Mouse (Mus musculus) ES-Bruce4 (cell line): ENCODE measurements around the gene Ppara. TPM values are rescaled to one million over a fixed set of nuclear protein-coding genes. Genes with fewer than 3 reads are reported as not detected.

Experiments used
- H3K27ac ChIP-seq: 2 replicates; pipeline ENCODE4 v1.5.1; 2012; ENCODE audit warnings: low read length, inconsistent platforms; ENCODE audit not compliant: insufficient read depth
- H3K27me3 ChIP-seq: 2 replicates; pipeline ENCODE4 v1.6.1; 2012; ENCODE audit warnings: mild to moderate bottlenecking, low read length, inconsistent platforms; ENCODE audit not compliant: control insufficient read depth, poor library complexity, insufficient read depth, severe bottlenecking
- H3K36me3 ChIP-seq: 2 replicates; pipeline ENCODE4 v1.6.1; 2012; ENCODE audit warnings: inconsistent platforms, mild to moderate bottlenecking, low read length, moderate library complexity; ENCODE audit not compliant: control insufficient read depth, poor library complexity, insufficient read depth, severe bottlenecking
- H3K4me1 ChIP-seq: one replicate; pipeline ENCODE4 v1.8.1; 2011; ENCODE audit warnings: low read length; ENCODE audit not compliant: control insufficient read depth, insufficient read depth
- H3K4me3 ChIP-seq: 2 replicates; pipeline ENCODE4 v1.5.1; 2011; ENCODE audit warnings: low read depth, mild to moderate bottlenecking, low read length
- H3K9ac ChIP-seq: 2 replicates; pipeline ENCODE4 v1.6.1; 2012; ENCODE audit warnings: low read depth, mild to moderate bottlenecking, inconsistent platforms; ENCODE audit not compliant: poor library complexity, severe bottlenecking
- H3K9me3 ChIP-seq: replicated peaks from 2 replicates; pipeline ENCODE4 v1.6.1; 2012; ENCODE audit warnings: mild to moderate bottlenecking, low read length, inconsistent platforms; ENCODE audit not compliant: control insufficient read depth, poor library complexity, insufficient read depth, severe bottlenecking
- CTCF ChIP-seq: IDR thresholded peaks from one replicate; pipeline ENCODE4 v1.8.1; 2011; ENCODE audit warnings: low read depth, low read length
- EP300 ChIP-seq: IDR thresholded peaks from 2 replicates; pipeline ENCODE4 v1.6.1; 2011; ENCODE audit warnings: low read depth, low read length; ENCODE audit not compliant: insufficient read depth
- POLR2A ChIP-seq: IDR thresholded peaks from one replicate; pipeline ENCODE4 v1.8.1; 2011; ENCODE audit warnings: low read length; ENCODE audit not compliant: insufficient read depth
- polyA plus RNA-seq: library from polyadenylated mRNA; stranded (reverse); fragments of >200 nt; gene quantifications from 2 replicates; pipeline ENCODE4 v1.2.4, GENCODE M21; 2011; ENCODE audit warnings: low read depth; ENCODE audit not compliant: missing spikeins, insufficient read depth, insufficient read length

The Ppara gene
- polyA plus RNA-seq, 1 experiment: 0.28 TPM

DNA sequence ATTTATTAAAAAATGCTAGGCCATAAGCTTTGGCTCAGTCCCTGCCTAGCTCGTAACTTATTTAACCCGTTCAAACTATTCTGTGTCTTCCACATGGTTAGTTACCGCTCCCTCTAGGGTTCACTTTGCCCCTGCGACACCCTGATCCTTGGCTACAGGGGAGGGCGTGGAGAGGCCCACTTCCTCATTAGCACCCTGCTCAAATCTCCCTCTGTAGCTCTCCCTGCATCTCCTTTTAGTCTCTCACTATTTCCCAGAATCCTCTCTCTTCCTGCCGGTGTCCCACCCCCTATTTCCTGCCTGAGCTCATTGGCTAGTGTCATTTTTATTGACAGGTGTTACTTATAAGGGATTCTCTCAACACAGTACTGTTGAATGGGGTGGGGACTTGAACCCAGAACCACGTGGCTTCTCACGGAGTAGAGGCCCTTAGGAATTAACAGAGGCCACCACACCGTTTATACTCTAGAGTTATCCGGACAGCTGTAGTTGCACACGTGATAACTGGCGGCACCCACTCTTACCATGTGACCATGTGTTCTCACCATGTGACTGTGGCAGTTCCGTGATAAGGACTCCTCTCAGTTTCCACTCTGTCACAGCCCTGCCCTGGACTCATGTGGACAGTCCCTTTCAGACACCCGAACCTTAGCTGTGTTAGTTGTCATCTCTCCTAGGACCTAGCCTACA is 36.3 kb upstream of the Ppara start:
- Histone ChIP-seq H3K4me1 (no peaks in the 10 kb centered on the region), H3K9ac (no peak overlapping the region), H3K9me3 (no peaks in the 10 kb centered on the region), H3K27ac (no peak overlapping the region), H3K27me3 (no peaks in the 10 kb centered on the region), H3K36me3 (no peaks in the 10 kb centered on the region), H3K4me3 (no peak overlapping the region)
- TF ChIP-seq CTCF: no peak
- no peak for TF ChIP-seq POLR2A
- no peak for TF ChIP-seq EP300

DNA sequence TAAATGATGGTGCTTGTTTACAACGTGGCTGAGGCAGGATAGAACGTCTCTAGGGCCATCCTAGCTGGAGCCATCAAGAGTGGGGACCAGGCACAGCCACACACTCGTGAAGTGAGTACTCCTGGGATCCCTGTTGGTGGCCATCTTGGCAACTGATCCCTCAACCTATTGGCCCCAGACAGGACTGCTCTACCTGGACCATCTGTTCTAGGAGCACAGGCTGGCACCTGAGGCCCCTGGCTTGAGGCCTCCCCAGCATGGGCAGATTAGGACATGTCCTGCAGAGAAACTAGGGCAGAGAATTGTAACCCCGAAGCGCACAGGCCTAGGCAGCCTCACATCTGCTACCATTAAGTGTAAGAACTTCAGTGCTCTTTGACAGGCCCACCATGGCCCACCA is 35.3 kb upstream of the Ppara start:
- Histone ChIP-seq H3K4me1 (no peaks in the 10 kb centered on the region), H3K27me3 (no peaks in the 10 kb centered on the region), H3K4me3 (no peak overlapping the region), H3K9me3 (no peaks in the 10 kb centered on the region), H3K9ac (no peak overlapping the region), H3K36me3 (no peaks in the 10 kb centered on the region), H3K27ac (no peak overlapping the region)
- TF ChIP-seq EP300: no peak
- TF ChIP-seq CTCF: no peak
- TF ChIP-seq POLR2A: no peak

DNA sequence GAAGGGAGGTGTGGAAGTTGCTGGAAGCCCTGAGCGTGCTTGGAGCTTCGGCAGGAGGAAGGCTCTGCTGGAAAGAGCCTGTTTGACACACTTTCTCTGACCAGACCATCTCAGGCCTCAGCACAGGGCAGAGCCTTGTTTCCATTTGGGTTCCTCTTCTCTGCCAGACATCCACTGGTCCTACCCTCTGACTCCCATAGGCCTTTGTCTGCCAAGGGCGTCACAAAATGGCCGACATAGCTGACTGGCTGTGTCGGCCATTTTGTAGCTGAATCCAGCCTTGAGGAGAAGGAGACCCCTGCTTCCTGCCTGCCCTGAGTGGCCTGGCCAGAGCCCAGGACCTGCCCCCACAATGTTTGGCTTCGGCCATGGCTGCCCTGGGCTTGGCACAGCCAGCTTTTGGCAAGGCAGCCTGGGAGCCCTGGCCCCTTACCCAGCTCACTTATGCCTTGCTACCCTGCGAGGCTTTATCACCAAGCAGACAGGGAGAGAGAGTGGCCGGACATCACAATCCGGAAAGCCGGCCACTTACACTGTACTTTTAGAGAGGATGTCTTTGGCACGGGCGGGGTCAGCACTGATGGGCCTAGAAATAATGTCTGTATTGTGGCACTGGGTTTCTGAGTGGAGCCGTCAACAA is 34.8 kb upstream of the Ppara start:
- no peak overlapping the region for H3K4me3 ChIP-seq
- H3K36me3 ChIP-seq: no peaks in the 10 kb centered on the region
- H3K27me3 ChIP-seq: no peaks in the 10 kb centered on the region
- no peaks in the 10 kb centered on the region for H3K9me3 ChIP-seq
- no peak overlapping the region for H3K9ac ChIP-seq
- TF ChIP-seq CTCF (no peak), POLR2A (no peak), EP300 (no peak)
- H3K4me1 ChIP-seq: no peaks in the 10 kb centered on the region
- H3K27ac ChIP-seq: no peak overlapping the region

DNA sequence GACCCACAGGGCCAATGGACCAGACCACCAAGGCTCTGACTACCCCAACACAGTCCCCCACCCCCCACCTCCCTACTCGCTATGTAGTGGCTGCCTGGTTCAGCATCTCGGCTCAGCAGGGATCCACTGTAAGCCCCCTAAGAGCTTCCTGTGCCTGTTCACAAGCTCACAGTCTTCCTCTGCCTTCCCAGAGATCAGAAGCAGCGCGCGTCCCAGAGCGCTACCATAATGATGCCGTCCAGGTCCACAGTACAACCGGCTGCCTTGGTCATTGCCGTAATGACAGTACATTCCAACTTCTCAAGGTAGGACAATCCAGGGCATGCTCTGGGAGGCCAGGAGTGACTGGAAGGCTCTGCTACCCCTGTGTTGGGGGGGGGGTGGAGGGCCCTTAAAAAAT is 34.1 kb upstream of the Ppara start:
- Histone ChIP-seq H3K9me3 (no peaks in the 10 kb centered on the region), H3K27me3 (no peaks in the 10 kb centered on the region), H3K9ac (no peak overlapping the region), H3K27ac (no peak overlapping the region), H3K36me3 (no peaks in the 10 kb centered on the region), H3K4me3 (no peak overlapping the region), H3K4me1 (no peaks in the 10 kb centered on the region)
- TF ChIP-seq EP300: no peak
- no peak for TF ChIP-seq CTCF
- TF ChIP-seq POLR2A: no peak

DNA sequence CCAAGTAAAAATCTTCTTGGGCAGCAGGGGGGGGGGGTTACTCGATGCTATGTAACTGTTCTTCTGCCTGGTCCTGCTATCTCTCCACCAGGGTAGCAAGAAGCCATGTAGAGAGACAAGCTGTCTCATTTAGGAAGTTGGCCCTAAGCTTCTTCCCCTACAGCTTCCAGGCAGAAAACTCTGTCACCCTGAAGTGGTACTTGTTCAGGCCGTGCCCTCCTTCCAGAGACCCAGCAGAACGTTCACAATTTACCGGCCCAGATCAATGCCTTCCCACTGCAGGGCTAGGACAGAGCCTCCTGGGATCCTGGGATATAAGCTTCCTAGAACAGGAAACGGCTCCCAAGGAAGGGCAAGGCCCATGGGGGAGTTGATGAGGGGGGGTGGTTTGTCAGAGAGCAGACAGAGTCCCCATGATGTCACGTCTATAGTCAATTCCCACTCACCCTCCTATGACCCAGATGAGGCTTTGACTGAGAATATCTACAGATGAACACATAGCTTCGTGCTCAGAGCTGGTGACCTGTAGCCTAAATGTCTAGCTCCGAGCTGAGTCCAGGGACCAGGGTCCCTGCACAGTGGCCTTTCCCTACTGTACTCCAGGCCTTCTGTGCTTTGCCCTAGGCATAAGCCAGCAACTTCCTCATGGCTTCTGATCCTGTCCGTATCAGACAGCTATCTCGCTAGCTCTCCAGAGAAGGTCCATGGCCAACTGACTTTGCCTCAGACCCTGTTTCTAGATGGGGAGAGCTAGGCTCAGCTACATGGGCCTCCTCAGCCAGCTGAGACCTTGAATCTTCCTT is 33.5 kb upstream of the Ppara start:
- no peak for TF ChIP-seq EP300
- no peak for TF ChIP-seq POLR2A
- TF ChIP-seq CTCF: no peak
- Histone ChIP-seq H3K27me3 (no peaks in the 10 kb centered on the region), H3K9me3 (no peaks in the 10 kb centered on the region), H3K4me1 (no peaks in the 10 kb centered on the region), H3K36me3 (no peaks in the 10 kb centered on the region), H3K4me3 (no peak overlapping the region), H3K27ac (no peak overlapping the region), H3K9ac (no peak overlapping the region)
